Mouse (Mus musculus): Measurements from ENCODE around the gene Gm21190.
A peak's percentile ranks its signal among the peaks of the same experiment; 100 is the strongest.
"Not testable (repeated sequence)": the region's sequence is repeated elsewhere in the genome, so short reads cannot be mapped to it uniquely, and the experiment has no call there.

DNA sequence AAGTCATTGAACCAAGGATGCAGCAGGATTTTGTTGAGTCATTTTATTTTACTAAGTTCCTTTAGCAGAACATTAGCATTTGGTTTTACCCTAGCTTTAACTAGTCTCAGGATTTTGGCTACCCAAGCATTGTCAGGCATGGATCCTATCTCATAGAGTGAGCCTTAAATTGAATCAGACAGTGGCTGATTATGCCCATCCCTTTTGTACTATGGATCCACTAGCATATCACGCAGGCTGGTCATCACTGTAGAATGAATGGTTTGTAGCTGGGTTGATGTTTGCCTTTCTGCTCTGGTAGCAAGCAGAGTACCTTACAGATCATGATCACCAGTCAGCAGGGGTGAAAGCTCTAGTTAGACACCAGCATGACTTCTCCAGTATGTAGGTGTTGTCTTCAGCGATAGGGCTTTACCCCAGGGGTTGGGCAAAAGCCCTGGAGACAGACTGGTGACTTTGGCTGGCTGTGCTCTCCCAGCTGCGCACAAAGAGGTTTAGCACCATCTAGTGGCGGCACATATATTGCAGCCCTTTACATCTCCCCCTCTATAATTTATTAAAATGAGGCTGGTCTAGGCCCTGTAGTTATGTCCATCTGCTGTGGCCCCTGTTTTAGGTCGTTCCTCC is 30.1 kb downstream of the Gm21190 start:
- TF ChIP-seq POLR2A (IDR thresholded peaks at IDR 0.05; ENCODE audit: insufficient read depth, low read depth, low read length): not testable (repeated sequence)
- TF ChIP-seq CTCF (IDR thresholded peaks at IDR 0.05): peak; percentile 56

Data from heart, adult 2 months (tissue).